Mouse (Mus musculus) kidney, adult 8-10 months (tissue): Measurements from ENCODE around the gene Ubqln4.

Experiments used
- DNase-seq, 2 experiments: peaks; one replicate each; pipeline ENCODE4 v3.0.0; 2022

Ubqln4 gene

GRCm38 (mm10) chr3:88543174-88543573 lies 10.4 kb upstream of the Ubqln4 start:
- no peak for DNase-seq

GRCm38 (mm10) chr3:88543651-88544410 lies 9.7 kb upstream of the Ubqln4 start:
- no peak for DNase-seq

DNA sequence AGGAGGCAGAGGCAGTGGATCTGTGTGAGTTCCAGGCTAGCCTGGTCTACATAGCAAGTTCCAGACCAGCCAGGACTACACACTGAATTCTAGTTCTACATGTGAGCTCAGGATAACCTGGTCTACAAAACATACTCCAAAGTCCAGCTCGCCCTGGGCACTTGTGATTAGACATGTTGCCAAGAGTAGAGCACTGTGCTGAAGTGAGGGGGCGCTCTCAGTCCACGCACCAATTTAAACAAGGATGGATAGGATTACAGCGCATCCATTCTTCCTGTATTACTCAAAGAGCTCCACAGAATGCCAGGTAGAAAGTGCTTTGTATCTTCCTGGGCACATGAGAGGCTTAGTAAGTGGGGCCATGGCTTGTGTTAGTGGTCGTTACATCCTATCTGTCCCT lies 9.0 kb upstream of the Ubqln4 start:
- DNase-seq, result peak in 1 of 2 experiments; percentile 40

GRCm38 (mm10) chr3:88544955-88545591 lies 8.5 kb upstream of the Ubqln4 start:
- no peak for DNase-seq

GRCm38 (mm10) chr3:88546674-88547418 lies 6.7 kb upstream of the Ubqln4 start:
- no peak for DNase-seq

DNA sequence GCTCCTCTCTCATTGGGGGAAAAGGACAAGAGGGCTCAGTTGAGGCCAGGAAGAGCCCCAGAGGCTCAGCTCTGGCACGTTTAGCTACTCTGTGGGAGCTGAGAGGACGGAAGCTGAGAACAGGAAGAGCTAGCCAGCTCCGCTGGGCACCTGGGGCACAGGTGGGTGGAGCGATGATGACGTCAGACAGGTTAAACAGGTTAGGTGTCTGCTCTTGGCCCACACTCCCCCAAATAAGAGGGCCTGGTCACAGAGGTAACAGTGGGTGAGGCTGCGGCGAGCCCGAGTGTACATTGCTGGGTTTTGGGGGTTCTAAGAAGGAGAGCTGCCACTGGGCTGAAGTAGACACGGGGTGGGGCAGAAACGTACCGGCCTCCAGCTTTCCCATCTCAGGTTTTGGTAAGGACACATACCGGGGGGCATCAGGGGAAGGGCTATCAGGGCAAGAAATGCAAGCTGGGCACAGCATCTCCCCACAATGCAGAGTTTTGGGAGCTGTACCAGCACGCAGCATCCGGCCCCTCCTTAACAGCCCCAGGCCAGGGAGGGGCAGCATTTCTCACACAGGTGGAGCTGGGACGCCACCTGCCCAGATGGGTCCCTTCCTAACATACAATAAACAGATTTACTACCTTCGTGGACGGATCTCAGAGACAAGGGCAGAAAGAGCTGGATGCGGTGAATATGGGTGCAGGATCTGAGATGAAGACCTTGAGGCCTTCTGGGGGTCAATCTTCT lies 5.2 kb upstream of the Ubqln4 start, which contains the start of gene Rab25:
Rab25 (minus strand) TSS at position 121 of the 738 bp plus-strand sequence.
- peak; percentile 69 to 73 for DNase-seq

DNA sequence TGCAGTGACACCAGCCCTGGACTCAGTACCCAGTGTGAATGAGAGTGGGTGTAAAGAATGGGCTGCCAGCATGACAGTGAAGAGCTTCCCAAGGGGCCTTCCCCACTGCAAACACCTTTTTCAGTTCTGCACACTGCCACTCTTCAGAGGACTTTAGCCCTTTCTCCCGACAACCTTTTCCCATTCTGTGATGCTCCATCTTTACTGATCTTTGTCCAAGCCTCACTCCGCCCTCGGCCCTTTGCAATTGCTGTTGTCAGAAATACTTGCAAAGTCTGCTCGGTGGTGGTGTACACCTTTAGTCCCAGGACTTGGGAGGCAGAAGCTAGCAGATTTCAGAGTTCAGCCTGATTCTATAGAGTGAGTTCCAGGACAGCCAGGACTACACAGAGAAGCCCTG lies 2.0 kb upstream of the Ubqln4 start:
- DNase-seq, result peak in 1 of 2 experiments; percentile 40

GRCm38 (mm10) chr3:88552082-88552645 lies 1.4 kb upstream of the Ubqln4 start:
- DNase-seq, result no peak

- peak; percentile 99 for DNase-seq
Observed at GRCm38 (mm10) chr3:88552676-88553524, 658 bp upstream of the Ubqln4 start, which contains the start of gene Lamtor2. Lamtor2 (minus strand) TSS chr3:88553074.

GRCm38 (mm10) chr3:88553880-88554586 lies 475 bp downstream of the Ubqln4 start:
- no peak for DNase-seq

DNA sequence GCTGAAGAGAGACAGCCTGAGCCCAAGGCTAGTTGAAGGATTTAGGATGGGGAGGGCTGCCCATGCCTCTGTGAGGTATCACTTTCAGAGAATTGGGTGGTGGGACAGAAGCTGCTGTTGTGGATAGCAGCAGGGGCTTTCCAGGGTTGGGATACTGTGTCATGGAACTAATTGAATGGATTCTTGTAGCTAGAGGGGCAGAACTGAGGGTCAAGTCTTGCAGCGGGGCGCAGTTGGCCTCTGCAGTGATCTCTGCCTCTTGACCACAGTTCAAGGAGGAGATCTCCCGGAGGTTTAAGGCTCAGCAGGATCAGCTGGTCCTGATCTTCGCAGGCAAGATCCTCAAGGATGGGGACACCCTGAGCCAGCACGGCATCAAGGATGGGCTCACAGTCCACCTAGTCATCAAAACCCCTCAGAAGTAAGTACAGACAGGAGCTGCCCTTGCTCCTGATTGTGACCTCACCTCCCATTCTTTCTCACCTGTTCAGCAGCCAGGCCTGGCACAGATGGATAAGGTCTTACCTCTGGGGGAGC lies 1.6 kb downstream of the Ubqln4 start:
- no peak for DNase-seq

DNA sequence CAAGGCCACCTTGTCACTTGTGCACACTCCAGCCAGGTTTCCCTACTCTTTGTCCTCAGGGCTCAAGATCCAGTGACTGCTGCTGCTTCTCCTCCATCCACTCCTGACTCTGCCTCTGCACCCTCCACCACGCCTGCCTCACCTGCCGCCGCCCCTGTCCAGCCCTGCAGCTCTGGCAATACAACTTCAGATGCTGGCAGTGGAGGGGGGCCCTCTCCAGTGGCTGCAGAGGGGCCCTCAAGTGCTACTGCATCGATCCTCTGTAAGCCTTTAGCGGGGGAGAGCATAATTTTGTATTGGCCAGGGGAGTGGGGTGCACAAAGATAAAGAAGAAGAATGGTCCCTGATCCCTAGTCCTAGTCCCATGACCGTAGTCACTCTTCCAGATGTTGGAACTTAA lies 2.2 kb downstream of the Ubqln4 start:
- no peak for DNase-seq

DNA sequence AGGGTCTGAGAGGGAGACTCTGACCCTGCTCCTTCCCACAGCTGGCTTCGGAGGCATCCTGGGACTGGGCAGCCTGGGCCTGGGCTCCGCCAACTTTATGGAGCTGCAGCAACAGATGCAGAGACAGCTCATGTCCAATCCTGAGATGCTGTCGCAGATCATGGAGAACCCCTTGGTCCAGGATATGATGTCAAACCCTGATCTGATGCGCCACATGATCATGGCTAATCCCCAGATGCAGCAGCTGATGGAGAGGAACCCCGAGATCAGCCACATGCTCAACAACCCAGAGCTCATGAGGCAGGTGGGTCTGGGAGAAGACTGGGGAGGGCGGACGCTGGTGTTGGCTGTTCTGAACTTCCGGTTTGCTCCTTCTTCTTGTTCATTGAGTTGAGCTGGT lies 3.1 kb downstream of the Ubqln4 start:
- no peak for DNase-seq

GRCm38 (mm10) chr3:88559596-88559995 lies 6.0 kb downstream of the Ubqln4 start:
- no peak for DNase-seq

DNA sequence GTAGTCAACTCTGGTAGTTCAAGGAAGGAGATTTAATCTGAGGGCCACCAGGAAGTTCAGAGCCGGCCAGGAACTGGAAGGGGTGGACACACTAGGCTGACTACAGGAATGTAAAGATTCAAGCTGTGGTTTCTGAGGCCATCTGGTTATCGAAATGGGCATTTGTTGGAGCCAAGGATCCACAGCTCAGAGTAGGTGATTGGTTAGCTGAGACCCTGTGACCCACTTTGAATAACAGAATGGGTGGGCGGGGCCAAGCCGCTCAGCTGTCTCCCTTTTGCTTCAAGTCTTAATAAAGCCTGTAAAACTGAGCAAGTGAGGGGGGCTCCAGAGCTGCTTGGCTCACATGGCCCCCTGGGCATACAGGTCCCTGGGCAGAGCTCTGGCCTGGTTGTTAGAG lies 8.4 kb downstream of the Ubqln4 start:
- peak; percentile 49 to 58 for DNase-seq

- DNase-seq, result no peak
Observed at GRCm38 (mm10) chr3:88563442-88563841, 9.9 kb downstream of the Ubqln4 start.

GRCm38 (mm10) chr3:88563966-88564365 lies 10.4 kb downstream of the Ubqln4 start:
- no peak for DNase-seq

DNA sequence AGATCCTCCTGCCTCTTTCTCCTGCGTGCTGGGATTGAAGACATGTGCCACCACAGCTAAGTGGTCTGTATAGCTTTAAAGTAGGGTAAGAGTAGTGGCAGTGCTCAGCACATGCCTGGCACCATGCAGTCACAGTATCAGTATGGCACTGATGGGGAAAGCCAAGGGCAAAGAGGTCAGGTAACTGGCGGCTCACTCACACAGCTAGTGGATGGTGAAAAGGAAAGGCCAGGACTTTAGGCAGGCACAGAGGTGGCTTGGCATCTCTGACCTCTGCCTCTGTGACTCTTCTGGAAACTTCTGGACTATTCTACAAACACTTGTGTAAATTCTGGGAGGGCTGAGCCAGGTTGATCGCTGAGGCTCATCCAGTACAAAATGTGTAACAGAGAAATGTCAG lies 12.6 kb downstream of the Ubqln4 start:
- DNase-seq, result no peak

- DNase-seq, result no peak
Observed at GRCm38 (mm10) chr3:88566536-88567061, 13.0 kb downstream of the Ubqln4 start.

GRCm38 (mm10) chr3:88567892-88568291 lies 14.3 kb downstream of the Ubqln4 start:
- DNase-seq, result no peak
